Mouse (Mus musculus) G1E (cell line): ENCODE data around the gene F2rl2. TPM values are rescaled to one million over a fixed set of nuclear protein-coding genes. Genes with fewer than 3 reads are reported as not detected.

Source experiments
- ATAC-seq: 2 replicates; pipeline ENCODE4 v1.8.0; 2016; ENCODE audit warnings: mild to moderate bottlenecking; ENCODE audit not compliant: insufficient number of reproducible peaks, poor library complexity, low FRiP score, severe bottlenecking; ENCODE audit errors: extremely low read depth
- DNase-seq: peaks from one replicate; pipeline ENCODE4 v3.0.0; 2012; ENCODE audit warnings: low spot score
- H3K27me3 ChIP-seq: 2 replicates; pipeline ENCODE4 v1.6.1; 2012; ENCODE audit warnings: mild to moderate bottlenecking, low read length, inconsistent platforms; ENCODE audit not compliant: insufficient read depth
- H3K36me3 ChIP-seq: replicated peaks from 2 replicates; pipeline ENCODE3; 2012; ENCODE audit warnings: mild to moderate bottlenecking, inconsistent platforms
- H3K4me1 ChIP-seq: 2 replicates; pipeline ENCODE4 v1.6.1; 2012; ENCODE audit warnings: low read depth, low read length, inconsistent platforms, mixed read lengths; ENCODE audit not compliant: insufficient read depth
- H3K4me3 ChIP-seq: 2 replicates; pipeline ENCODE4 v1.5.1; 2012; ENCODE audit warnings: low read depth, mild to moderate bottlenecking, inconsistent platforms, low read length, moderate library complexity, mixed read lengths
- H3K9me3 ChIP-seq: replicated peaks from 2 replicates; pipeline ENCODE4 v1.6.1; 2012; ENCODE audit warnings: inconsistent platforms
- CTCF ChIP-seq: IDR thresholded peaks from 2 replicates; pipeline ENCODE4 v1.5.1; 2012; ENCODE audit warnings: low read depth, low read length, inconsistent platforms, mixed read lengths
- GATA1 ChIP-seq: IDR thresholded peaks from 2 replicates; pipeline ENCODE4 v1.6.1; 2012; ENCODE audit warnings: borderline replicate concordance, low read length, inconsistent platforms, mixed read lengths
- GATA2 ChIP-seq: IDR thresholded peaks from 2 replicates; pipeline ENCODE4 v1.6.1; 2012; ENCODE audit warnings: low read depth, low read length, inconsistent platforms, borderline replicate concordance
- POLR2AphosphoS5 ChIP-seq: IDR thresholded peaks from 2 replicates; pipeline ENCODE4 v1.6.1; 2012; ENCODE audit warnings: low read depth, low read length, inconsistent platforms; ENCODE audit not compliant: insufficient replicate concordance
- TAL1 ChIP-seq: conservative IDR thresholded peaks from 2 replicates; pipeline ENCODE4 v1.6.1; 2012; ENCODE audit warnings: low read depth, low read length, inconsistent platforms, mixed read lengths
- polyA plus RNA-seq: library from polyadenylated mRNA; stranded (reverse); fragments of >175 nt; gene quantifications from 2 replicates; pipeline ENCODE4 v1.2.3, GENCODE M21; 2012
- total RNA-seq, 2 experiments: library from RNA; stranded (forward) in 1 of 2; stranded (reverse) in 1 of 2; fragments of 200-1000 nt in 1 of 2; fragments of >200 nt in 1 of 2; fragmentation: Nextera tagmentation in 1 of 2; gene quantifications; 2 replicates each; pipeline ENCODE4 v1.2.3; 2014 to 2017

F2rl2 gene
- total and polyA plus RNA-seq, 3 experiments: 0.05 TPM; not detected in 2

GRCm38 (mm10) chr13:95671108-95671897 is 25.4 kb upstream of the F2rl2 start:
- Histone ChIP-seq H3K4me1 (peaks cover 15% of the 10 kb centered on the region), H3K4me3 (peak overlapping the region; percentile 15; the same call in 1 of the 2 replicates), H3K27me3 (no peaks in the 10 kb centered on the region), H3K9me3 (peaks cover 9% of the 10 kb centered on the region), H3K36me3 (peaks cover 14% of the 10 kb centered on the region)
- ATAC-seq (peak; percentile 92), DNase-seq (peak; percentile 51)
- TF ChIP-seq GATA2 (no peak), CTCF (no peak), TAL1 (peak; percentile 86), GATA1 (no peak), POLR2AphosphoS5 (no peak)

DNA sequence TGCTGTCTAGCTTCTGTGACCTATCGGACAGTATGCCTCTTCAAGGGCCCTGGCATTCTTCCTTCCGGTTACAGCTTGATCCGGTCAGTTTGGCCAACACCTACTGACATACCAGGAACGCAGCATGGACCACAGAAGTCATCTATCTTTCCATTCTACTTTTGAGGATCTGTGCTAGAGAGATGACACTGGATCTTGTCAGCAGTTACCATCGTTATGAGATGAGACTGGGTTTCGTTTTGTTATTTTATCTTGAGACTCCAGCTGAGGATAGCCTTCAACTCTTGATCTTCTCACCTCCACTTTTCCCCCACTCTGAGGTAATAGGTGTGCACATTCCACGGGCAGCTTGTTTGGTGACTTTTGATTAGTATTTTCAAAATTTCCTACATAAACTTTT is 24.3 kb upstream of the F2rl2 start:
- ATAC-seq (no peak), DNase-seq (no peak)
- Histone ChIP-seq H3K4me1 (peaks cover 12% of the 10 kb centered on the region), H3K27me3 (no peaks in the 10 kb centered on the region), H3K4me3 (no peak overlapping the region), H3K9me3 (peaks cover 9% of the 10 kb centered on the region), H3K36me3 (peaks cover 11% of the 10 kb centered on the region)
- TF ChIP-seq TAL1 (no peak), GATA1 (no peak), POLR2AphosphoS5 (no peak), CTCF (no peak), GATA2 (no peak)

DNA sequence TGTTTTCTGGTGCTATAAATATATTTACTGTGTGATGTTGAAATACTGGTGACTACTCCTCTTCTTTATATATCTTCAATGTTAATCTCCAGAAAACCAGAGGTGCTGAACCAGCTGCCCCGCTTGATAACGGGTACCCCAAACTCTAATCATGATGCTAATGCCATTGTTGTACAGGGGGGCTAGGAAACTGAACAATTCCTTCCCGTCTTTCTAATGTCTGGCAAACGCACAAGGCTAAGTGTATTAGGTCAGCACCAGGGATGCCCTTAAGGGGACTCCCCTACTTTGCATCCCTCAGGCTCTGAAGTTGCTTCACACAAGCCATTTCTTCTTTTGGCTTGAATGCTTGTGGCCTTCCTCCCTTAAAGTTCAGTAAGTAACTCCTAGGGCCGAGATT is 17.6 kb upstream of the F2rl2 start:
- Histone ChIP-seq H3K27me3 (no peaks in the 10 kb centered on the region), H3K4me1 (peaks cover 25% of the 10 kb centered on the region), H3K36me3 (no peaks in the 10 kb centered on the region), H3K9me3 (no peaks in the 10 kb centered on the region), H3K4me3 (no peak overlapping the region)
- peak; percentile 9; the same call in 1 of the 2 replicates for ATAC-seq
- no peak for DNase-seq
- TF ChIP-seq GATA1: no peak
- no peak for TF ChIP-seq GATA2
- no peak for TF ChIP-seq CTCF
- TF ChIP-seq TAL1: no peak
- no peak for TF ChIP-seq POLR2AphosphoS5

- Histone ChIP-seq H3K27me3 (no peaks in the 10 kb centered on the region), H3K4me3 (no peak overlapping the region), H3K36me3 (no peaks in the 10 kb centered on the region), H3K9me3 (no peaks in the 10 kb centered on the region), H3K4me1 (peaks cover 28% of the 10 kb centered on the region)
- DNase-seq (no peak), ATAC-seq (peak; percentile 78)
- no peak for TF ChIP-seq CTCF
- TF ChIP-seq POLR2AphosphoS5: no peak
- TF ChIP-seq TAL1: peak; percentile 74
Observed at GRCm38 (mm10) chr13:95679491-95679941, 17.1 kb upstream of the F2rl2 start.

DNA sequence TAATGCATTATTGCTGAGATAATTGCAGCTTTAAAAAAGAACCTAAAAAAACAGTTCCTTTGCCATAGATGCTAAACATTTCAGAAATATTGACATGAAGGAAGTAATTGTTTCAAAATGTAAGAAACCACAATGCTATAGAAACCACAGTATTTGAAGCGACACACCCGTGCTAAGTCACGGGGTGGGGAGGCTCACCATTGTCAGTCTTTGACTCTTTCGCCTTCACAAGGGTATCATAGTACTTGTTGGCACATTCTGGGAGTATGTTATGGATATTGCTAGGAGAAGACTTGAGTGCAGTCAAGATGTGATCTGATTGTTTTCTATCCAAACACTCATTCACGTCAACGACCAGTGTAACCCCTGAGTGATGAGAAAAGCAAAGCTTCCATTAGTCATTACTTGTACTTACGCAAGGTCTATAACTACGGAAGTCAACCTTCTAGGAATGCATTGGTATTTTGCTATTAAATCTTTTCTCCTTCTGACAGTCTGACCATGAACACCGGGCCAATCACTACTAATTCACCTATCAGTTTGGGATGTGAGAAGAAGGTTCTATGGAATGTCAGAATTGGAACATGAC is 11.9 kb upstream of the F2rl2 start:
- H3K4me3 ChIP-seq: no peak overlapping the region
- no peaks in the 10 kb centered on the region for H3K36me3 ChIP-seq
- TF ChIP-seq POLR2AphosphoS5 (no peak), TAL1 (no peak), GATA1 (no peak)
- no peaks in the 10 kb centered on the region for H3K9me3 ChIP-seq
- DNase-seq (no peak), ATAC-seq (no peak)
- H3K4me1 ChIP-seq: peaks cover 59% of the 10 kb centered on the region
- peaks cover 1% of the 10 kb centered on the region; the same call in 1 of the 2 replicates for H3K27me3 ChIP-seq

GRCm38 (mm10) chr13:95685736-95686135 is 10.9 kb upstream of the F2rl2 start:
- peaks cover 55% of the 10 kb centered on the region for H3K4me1 ChIP-seq
- no peaks in the 10 kb centered on the region for H3K9me3 ChIP-seq
- ATAC-seq (0 out of 2 replicates have a peak, but pooled peaks have one; percentile 5), DNase-seq (no peak)
- peaks cover 3% of the 10 kb centered on the region; the same call in 1 of the 2 replicates for H3K27me3 ChIP-seq
- no peak overlapping the region for H3K4me3 ChIP-seq
- H3K36me3 ChIP-seq: no peaks in the 10 kb centered on the region
- no peak for TF ChIP-seq CTCF
- no peak for TF ChIP-seq GATA1
- TF ChIP-seq GATA2: no peak
- TF ChIP-seq TAL1: no peak
- no peak for TF ChIP-seq POLR2AphosphoS5
